Mouse (Mus musculus): Measurements from ENCODE around the gene Eml5. TPM values are rescaled to one million over a fixed set of nuclear protein-coding genes. Genes with fewer than 3 reads are reported as not detected.

Eml5 gene
- polyA plus RNA-seq, 1 experiment = 0.32 TPM

- Histone ChIP-seq H3K4me3 (ENCODE audit: low read depth, low read length) (no peak overlapping the region), H3K4me1 (ENCODE audit: control insufficient read depth, insufficient read depth, insufficient read length, low read length) (no peaks in the 10 kb centered on the region), H3K27ac (ENCODE audit: insufficient read depth, low read depth, low read length) (no peak overlapping the region), H3K36me3 (ENCODE audit: control insufficient read depth, insufficient read depth, low read length) (no peaks in the 10 kb centered on the region), H3K27me3 (ENCODE audit: control insufficient read depth, insufficient read depth, low read length) (no peaks in the 10 kb centered on the region)
- 65% methylated on average over 2 of the region's 2 CpGs for WGBS
- TF ChIP-seq CTCF (IDR thresholded peaks at IDR 0.05; ENCODE audit: extremely low read depth, insufficient read length, insufficient replicate concordance, low read depth, low read length) (no peak), POLR2A (IDR thresholded peaks at IDR 0.05; ENCODE audit: low read depth, low read length) (no peak)
Observed at GRCm38 (mm10) chr12:98875216-98875615, 26.1 kb downstream of the Eml5 start.

DNA sequence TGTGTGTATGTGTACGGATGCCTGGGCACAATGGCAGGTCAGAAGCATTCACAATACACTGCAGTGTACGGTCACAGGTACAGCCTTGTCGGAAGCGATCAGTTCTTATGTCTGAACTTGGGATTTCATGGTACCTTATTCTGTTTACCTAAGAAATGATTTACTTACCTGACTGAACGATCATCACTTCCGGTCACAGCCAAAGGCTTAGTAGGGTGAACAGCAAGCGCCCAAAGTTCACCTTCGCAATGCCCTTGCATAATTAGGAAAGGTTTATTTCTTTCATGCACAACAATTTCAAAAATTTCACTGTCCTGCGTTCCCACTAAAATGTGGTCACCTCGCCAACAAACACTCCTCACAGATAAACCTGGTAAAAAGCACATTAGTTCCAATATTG, 28.4 kb downstream of the Eml5 start:
- Histone ChIP-seq H3K27ac (ENCODE audit: insufficient read depth, low read depth, low read length) (no peak overlapping the region), H3K4me3 (ENCODE audit: low read depth, low read length) (no peak overlapping the region), H3K36me3 (ENCODE audit: control insufficient read depth, insufficient read depth, low read length) (no peaks in the 10 kb centered on the region), H3K4me1 (ENCODE audit: control insufficient read depth, insufficient read depth, insufficient read length, low read length) (no peaks in the 10 kb centered on the region), H3K27me3 (ENCODE audit: control insufficient read depth, insufficient read depth, low read length) (no peaks in the 10 kb centered on the region)
- no peak for TF ChIP-seq POLR2A (IDR thresholded peaks at IDR 0.05; ENCODE audit: low read depth, low read length)
- no peak for TF ChIP-seq CTCF (IDR thresholded peaks at IDR 0.05; ENCODE audit: extremely low read depth, insufficient read length, insufficient replicate concordance, low read depth, low read length)
- WGBS = 80% methylated on average over 10 of the region's 10 CpGs

- Histone ChIP-seq H3K27ac (ENCODE audit: insufficient read depth, low read depth, low read length) (no peak overlapping the region), H3K36me3 (ENCODE audit: control insufficient read depth, insufficient read depth, low read length) (no peaks in the 10 kb centered on the region), H3K4me3 (ENCODE audit: low read depth, low read length) (no peak overlapping the region), H3K4me1 (ENCODE audit: control insufficient read depth, insufficient read depth, insufficient read length, low read length) (no peaks in the 10 kb centered on the region), H3K27me3 (ENCODE audit: control insufficient read depth, insufficient read depth, low read length) (no peaks in the 10 kb centered on the region)
- TF ChIP-seq POLR2A (IDR thresholded peaks at IDR 0.05; ENCODE audit: low read depth, low read length) (no peak), CTCF (IDR thresholded peaks at IDR 0.05; ENCODE audit: extremely low read depth, insufficient read length, insufficient replicate concordance, low read depth, low read length) (no peak)
- 81% methylated on average over 4 of the region's 4 CpGs for WGBS
Observed at GRCm38 (mm10) chr12:98863436-98863835, 37.8 kb downstream of the Eml5 start.

- Histone ChIP-seq H3K27ac (ENCODE audit: insufficient read depth, low read depth, low read length) (no peak overlapping the region), H3K36me3 (ENCODE audit: control insufficient read depth, insufficient read depth, low read length) (no peaks in the 10 kb centered on the region), H3K4me3 (ENCODE audit: low read depth, low read length) (no peak overlapping the region), H3K27me3 (ENCODE audit: control insufficient read depth, insufficient read depth, low read length) (no peaks in the 10 kb centered on the region), H3K4me1 (ENCODE audit: control insufficient read depth, insufficient read depth, insufficient read length, low read length) (no peaks in the 10 kb centered on the region)
- 75% methylated on average over 2 of the region's 2 CpGs for WGBS
- TF ChIP-seq POLR2A (IDR thresholded peaks at IDR 0.05; ENCODE audit: low read depth, low read length) (no peak), CTCF (IDR thresholded peaks at IDR 0.05; ENCODE audit: extremely low read depth, insufficient read length, insufficient replicate concordance, low read depth, low read length) (no peak)
Observed at GRCm38 (mm10) chr12:98860316-98860715, 41.0 kb downstream of the Eml5 start.

DNA sequence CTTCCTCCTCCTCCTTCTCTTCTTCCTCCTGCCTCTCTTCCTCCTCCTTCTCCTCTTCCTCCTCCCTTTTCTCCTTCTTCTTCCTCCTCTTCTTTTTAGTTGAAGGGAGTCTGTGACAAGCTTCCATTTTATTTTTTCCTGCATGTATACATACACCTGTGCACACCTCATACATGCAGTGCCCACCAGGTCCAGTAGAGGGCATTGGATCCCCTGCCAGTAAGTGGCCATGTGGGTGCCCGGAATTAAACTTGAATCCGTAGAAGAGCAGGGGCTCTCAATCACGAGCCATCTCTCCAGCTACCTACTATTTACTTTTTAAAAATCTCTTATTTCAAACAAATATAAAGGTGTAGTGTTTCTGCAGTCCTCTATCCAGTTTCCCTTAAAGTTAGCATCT, 50.5 kb downstream of the Eml5 start:
- 9% methylated on average over 3 of the region's 3 CpGs for WGBS
- H3K27ac ChIP-seq (ENCODE audit: insufficient read depth, low read depth, low read length) = no peak overlapping the region
- no peaks in the 10 kb centered on the region for H3K27me3 ChIP-seq (ENCODE audit: control insufficient read depth, insufficient read depth, low read length)
- no peaks in the 10 kb centered on the region for H3K4me1 ChIP-seq (ENCODE audit: control insufficient read depth, insufficient read depth, insufficient read length, low read length)
- H3K36me3 ChIP-seq (ENCODE audit: control insufficient read depth, insufficient read depth, low read length) = no peaks in the 10 kb centered on the region
- no peak overlapping the region for H3K4me3 ChIP-seq (ENCODE audit: low read depth, low read length)
- TF ChIP-seq CTCF (IDR thresholded peaks at IDR 0.05; ENCODE audit: extremely low read depth, insufficient read length, insufficient replicate concordance, low read depth, low read length) (peak; percentile 63; the same call in 1 of the 2 replicates), POLR2A (IDR thresholded peaks at IDR 0.05; ENCODE audit: low read depth, low read length) (no peak)

DNA sequence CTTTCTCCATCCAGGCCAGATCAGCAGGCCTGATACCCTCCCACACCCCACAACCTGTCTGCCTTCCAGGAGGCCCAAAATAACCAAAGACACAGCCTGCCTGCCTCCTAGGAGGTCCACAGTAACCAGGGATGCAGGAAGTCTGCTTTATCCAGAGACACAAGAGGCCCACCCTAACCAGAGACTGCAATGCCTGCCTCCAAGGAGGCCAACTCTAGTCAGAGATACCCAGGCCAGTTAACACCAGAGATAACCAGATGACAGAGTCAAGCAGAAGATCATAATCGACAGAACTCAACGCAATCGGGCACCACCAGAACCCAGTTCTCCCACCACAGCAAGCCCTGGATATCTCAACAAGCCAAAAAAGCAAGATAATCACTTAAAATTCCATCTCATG, 56.5 kb downstream of the Eml5 start:
- WGBS = 97% methylated on average over 3 of the region's 3 CpGs
- Histone ChIP-seq H3K36me3 (ENCODE audit: control insufficient read depth, insufficient read depth, low read length) (no peaks in the 10 kb centered on the region), H3K27ac (ENCODE audit: insufficient read depth, low read depth, low read length) (no peak overlapping the region), H3K27me3 (ENCODE audit: control insufficient read depth, insufficient read depth, low read length) (no peaks in the 10 kb centered on the region), H3K4me3 (ENCODE audit: low read depth, low read length) (no peak overlapping the region), H3K4me1 (ENCODE audit: control insufficient read depth, insufficient read depth, insufficient read length, low read length) (no peaks in the 10 kb centered on the region)
- no peak for TF ChIP-seq POLR2A (IDR thresholded peaks at IDR 0.05; ENCODE audit: low read depth, low read length)
- TF ChIP-seq CTCF (IDR thresholded peaks at IDR 0.05; ENCODE audit: extremely low read depth, insufficient read length, insufficient replicate concordance, low read depth, low read length) = no peak

DNA sequence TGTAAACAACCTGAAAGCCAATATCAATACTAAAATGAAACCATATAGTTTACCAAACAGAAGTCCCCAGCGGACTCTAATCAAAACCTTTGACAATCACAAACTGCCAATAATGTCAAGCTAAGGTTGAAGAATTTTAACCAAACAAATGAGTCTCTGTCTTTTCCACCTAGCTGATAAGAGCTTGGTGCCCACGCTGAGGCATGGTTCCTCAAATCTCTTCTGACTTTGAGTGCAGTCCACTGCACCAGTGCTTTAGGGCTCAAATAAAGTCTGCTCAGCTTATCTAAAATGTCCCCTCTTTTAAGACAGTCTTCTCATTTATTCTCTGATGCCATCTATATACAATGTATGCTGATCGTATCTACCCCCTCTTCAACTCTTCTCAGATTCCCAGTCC, 61.1 kb downstream of the Eml5 start:
- 59% methylated on average over 3 of the region's 3 CpGs for WGBS
- TF ChIP-seq CTCF (IDR thresholded peaks at IDR 0.05; ENCODE audit: extremely low read depth, insufficient read length, insufficient replicate concordance, low read depth, low read length) (no peak), POLR2A (IDR thresholded peaks at IDR 0.05; ENCODE audit: low read depth, low read length) (no peak)
- no peaks in the 10 kb centered on the region for H3K27me3 ChIP-seq (ENCODE audit: control insufficient read depth, insufficient read depth, low read length)

GRCm38 (mm10) chr12:98837940-98838339, 63.3 kb downstream of the Eml5 start:
- no peaks in the 10 kb centered on the region for H3K4me1 ChIP-seq (ENCODE audit: control insufficient read depth, insufficient read depth, insufficient read length, low read length)
- no peak for TF ChIP-seq CTCF (IDR thresholded peaks at IDR 0.05; ENCODE audit: extremely low read depth, insufficient read length, insufficient replicate concordance, low read depth, low read length)
- WGBS = 86% methylated on average over 3 of the region's 3 CpGs
- no peak overlapping the region for H3K27ac ChIP-seq (ENCODE audit: insufficient read depth, low read depth, low read length)
- H3K4me3 ChIP-seq (ENCODE audit: low read depth, low read length) = no peak overlapping the region
- no peaks in the 10 kb centered on the region for H3K36me3 ChIP-seq (ENCODE audit: control insufficient read depth, insufficient read depth, low read length)
- H3K27me3 ChIP-seq (ENCODE audit: control insufficient read depth, insufficient read depth, low read length) = no peaks in the 10 kb centered on the region

More for the DNA sequence above, 61.1 kb downstream of the Eml5 start:
- Histone ChIP-seq H3K4me3 (ENCODE audit: low read depth, low read length) (no peak overlapping the region), H3K27ac (ENCODE audit: insufficient read depth, low read depth, low read length) (no peak overlapping the region), H3K4me1 (ENCODE audit: control insufficient read depth, insufficient read depth, insufficient read length, low read length) (no peaks in the 10 kb centered on the region), H3K36me3 (ENCODE audit: control insufficient read depth, insufficient read depth, low read length) (no peaks in the 10 kb centered on the region)
